Mouse (Mus musculus): Measurements from ENCODE around the gene Gm20834.
"Not testable (repeated sequence)": the region's sequence is repeated elsewhere in the genome, so short reads cannot be mapped to it uniquely, and the experiment has no call there.

Gene Gm20834

DNA sequence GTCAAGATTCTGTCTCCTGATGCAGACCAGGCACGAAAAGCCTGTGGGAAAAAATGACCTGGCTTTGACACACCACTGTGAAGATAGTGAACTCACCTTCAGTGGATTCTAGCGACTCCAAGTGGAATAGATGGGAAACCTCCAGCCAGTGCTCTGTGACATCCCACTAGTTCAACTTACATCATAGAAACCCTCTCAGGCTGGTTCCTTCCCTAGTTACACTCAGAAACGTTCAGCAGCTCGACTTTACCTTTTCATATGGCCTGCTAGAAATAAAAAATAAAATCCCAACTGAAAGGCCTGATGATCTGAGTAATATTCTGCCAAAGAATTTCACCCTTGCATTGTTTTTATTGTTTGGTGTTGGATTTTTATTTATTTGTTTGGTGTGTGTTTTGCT is at the start of gene Gm20834:
TSS of gene Gm20834 (minus strand) at position 101 of the 400 bp plus-strand sequence.
- not testable (repeated sequence) for DNase-seq (ENCODE audit: low spot score in 2 of 2)

Measured in spleen, postnatal 14 days (tissue).